Mouse (Mus musculus) spleen, adult 2 months (tissue): ENCODE data around the gene Yod1.

Experiments
- CTCF ChIP-seq: fragments of 200-500 bp; IDR thresholded peaks from 2 replicates; pipeline ENCODE4 v1.5.1; 2011; ENCODE audit warnings: mild to moderate bottlenecking, inconsistent platforms; ENCODE audit not compliant: insufficient read depth, insufficient read length, insufficient replicate concordance; ENCODE audit errors: extremely low read depth
- POLR2A ChIP-seq: fragments of 200-500 bp; IDR thresholded peaks from 2 replicates; pipeline ENCODE4 v1.6.1; 2011; ENCODE audit warnings: low read depth, low read length, inconsistent platforms

DNA sequence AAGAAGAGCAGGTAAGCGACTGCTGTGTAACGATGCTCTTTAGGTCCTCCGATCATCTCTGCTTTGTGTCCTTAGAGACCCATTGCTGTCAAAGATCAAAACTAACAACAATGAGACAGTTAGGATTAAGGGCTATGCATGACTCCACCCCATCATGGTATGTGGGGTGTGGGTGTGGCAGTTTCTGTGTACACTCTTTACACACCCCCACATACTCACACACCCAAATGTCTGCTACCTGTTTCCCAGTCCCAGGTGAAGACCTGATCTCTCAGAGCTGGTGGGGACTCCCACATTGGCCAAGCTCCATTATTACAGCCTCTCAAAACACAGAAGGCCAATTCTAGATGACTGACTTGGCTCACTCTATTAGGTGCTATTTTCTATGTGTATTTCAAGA is 28.5 kb downstream of the Yod1 start:
- no peak for TF ChIP-seq CTCF
- TF ChIP-seq POLR2A = no peak
